Mouse (Mus musculus): ENCODE measurements at regions not wholly inside any gene's neighbourhood (a gene's known extent, or its start where the extent isn't known, plus 50 kb on each side); places are given as distances from the start of the nearest gene placed in this dataset.

GRCm38 (mm10) chr13:72393366-72393765 is 235.3 kb upstream of the Irx2 start:
- Histone ChIP-seq H3K9ac (no peak overlapping the region), H3K27me3 (replicated peaks) (no peaks in the 10 kb centered on the region), H3K9me3 (replicated peaks) (no peaks in the 10 kb centered on the region), H3K4me3 (no peak overlapping the region), H3K4me1 (no peaks in the 10 kb centered on the region), H3K36me3 (no peaks in the 10 kb centered on the region), H3K4me2 (no peak overlapping the region), H3K27ac (no peak overlapping the region)
- WGBS (ENCODE audit: insufficient replicate concordance): 80% methylated on average over 2 of the region's 2 CpGs
- ATAC-seq: no peak

DNA sequence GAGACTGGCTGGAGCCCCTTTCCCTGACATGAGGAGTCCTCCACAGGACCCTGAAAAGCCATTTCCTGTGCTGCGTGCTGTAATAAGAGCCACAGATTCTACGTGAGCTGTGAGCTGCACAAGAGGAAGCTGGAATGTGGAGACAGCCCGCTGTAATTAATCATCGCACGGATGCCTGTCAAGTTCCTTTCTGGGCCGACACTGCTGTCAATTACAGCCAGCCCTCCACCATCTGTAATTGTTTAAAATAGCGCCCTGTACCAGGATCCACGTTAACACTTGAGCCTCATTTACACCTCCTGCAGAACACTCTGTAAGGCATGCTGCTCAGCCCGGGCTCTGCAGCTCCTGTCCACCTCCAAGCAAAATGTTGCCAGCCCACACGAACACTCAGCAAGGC is 227.9 kb upstream of the Irx2 start:
- Histone ChIP-seq H3K9ac (no peak overlapping the region), H3K27ac (no peak overlapping the region), H3K4me1 (no peaks in the 10 kb centered on the region), H3K36me3 (no peaks in the 10 kb centered on the region), H3K27me3 (replicated peaks) (no peaks in the 10 kb centered on the region), H3K4me3 (no peak overlapping the region), H3K9me3 (replicated peaks) (no peaks in the 10 kb centered on the region), H3K4me2 (no peak overlapping the region)
- 27% methylated on average over 10 of the region's 10 CpGs for WGBS (ENCODE audit: insufficient replicate concordance)
- ATAC-seq: no peak

DNA sequence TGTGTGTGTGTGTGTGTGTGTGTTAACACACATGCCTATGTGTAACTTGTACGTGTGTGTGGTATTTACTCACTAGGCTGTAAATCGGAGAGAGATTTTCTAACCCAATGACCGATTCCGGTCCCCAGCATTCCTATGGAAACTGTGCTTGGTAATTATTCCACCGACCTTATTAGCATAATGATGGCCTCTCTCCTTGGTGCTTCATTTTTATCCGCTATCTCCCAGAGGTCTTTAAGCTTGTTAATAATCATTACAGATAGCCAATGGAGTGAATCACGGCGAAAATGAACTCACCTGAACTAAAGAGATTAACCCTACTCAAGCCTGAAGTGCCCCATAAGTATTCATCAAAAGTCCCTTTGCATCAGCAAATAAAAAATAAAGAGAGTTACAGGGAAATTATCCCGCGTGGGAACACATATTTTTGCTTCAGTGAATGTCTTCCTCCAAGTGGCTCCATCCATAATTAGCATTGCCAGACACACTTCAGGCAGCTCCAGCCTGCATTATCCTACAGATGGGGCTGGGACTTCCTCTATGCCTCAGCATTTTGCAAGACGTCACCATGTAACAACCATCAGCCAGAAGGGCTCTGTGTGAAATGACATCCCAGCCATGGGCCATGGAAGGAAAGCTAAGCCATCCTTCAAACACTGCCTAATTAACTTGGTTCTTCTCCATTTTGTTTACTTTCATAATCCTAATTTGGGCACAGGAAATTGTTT is 219.2 kb upstream of the Irx2 start:
- Histone ChIP-seq H3K4me2 (no peak overlapping the region), H3K27me3 (replicated peaks) (no peaks in the 10 kb centered on the region), H3K9me3 (replicated peaks) (no peaks in the 10 kb centered on the region), H3K4me1 (no peaks in the 10 kb centered on the region), H3K4me3 (no peak overlapping the region), H3K9ac (no peak overlapping the region), H3K36me3 (no peaks in the 10 kb centered on the region), H3K27ac (no peak overlapping the region)
- no peak for ATAC-seq
- WGBS (ENCODE audit: insufficient replicate concordance): 69% methylated on average over 11 of the region's 11 CpGs

GRCm38 (mm10) chr13:72412656-72413055 is 216.0 kb upstream of the Irx2 start:
- no peaks in the 10 kb centered on the region for H3K9me3 ChIP-seq (replicated peaks)
- no peaks in the 10 kb centered on the region for H3K36me3 ChIP-seq
- H3K27ac ChIP-seq: no peak overlapping the region
- 79% methylated on average over 4 of the region's 4 CpGs for WGBS (ENCODE audit: insufficient replicate concordance)
- H3K4me2 ChIP-seq: no peak overlapping the region
- H3K4me1 ChIP-seq: no peaks in the 10 kb centered on the region
- ATAC-seq: no peak
- no peak overlapping the region for H3K4me3 ChIP-seq
- no peak overlapping the region for H3K9ac ChIP-seq
- no peaks in the 10 kb centered on the region for H3K27me3 ChIP-seq (replicated peaks)

DNA sequence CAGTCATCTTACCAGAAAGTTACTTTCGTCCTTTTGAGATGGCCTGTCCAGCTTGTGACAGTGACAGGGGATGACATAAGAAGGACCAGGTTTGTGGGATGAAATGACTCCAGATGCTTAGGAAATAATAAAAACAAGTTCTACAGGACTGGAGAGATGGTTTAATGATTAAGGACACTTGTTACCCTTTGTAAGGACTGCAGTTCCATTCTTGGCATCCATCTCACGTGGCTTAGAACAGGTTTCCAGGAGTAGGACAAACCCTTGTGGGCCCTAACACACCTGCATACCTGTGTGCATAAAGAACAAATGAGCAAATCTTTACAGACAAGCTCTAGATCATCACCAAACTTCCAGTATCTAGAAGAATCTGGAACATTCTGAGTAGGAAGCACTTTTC is 211.6 kb upstream of the Irx2 start:
- Histone ChIP-seq H3K27me3 (replicated peaks) (no peaks in the 10 kb centered on the region), H3K9ac (no peak overlapping the region), H3K27ac (no peak overlapping the region), H3K4me2 (no peak overlapping the region), H3K9me3 (replicated peaks) (no peaks in the 10 kb centered on the region), H3K4me1 (no peaks in the 10 kb centered on the region), H3K4me3 (no peak overlapping the region), H3K36me3 (no peaks in the 10 kb centered on the region)
- WGBS (ENCODE audit: insufficient replicate concordance): 49% methylated on average over 2 of the region's 2 CpGs
- no peak for ATAC-seq

DNA sequence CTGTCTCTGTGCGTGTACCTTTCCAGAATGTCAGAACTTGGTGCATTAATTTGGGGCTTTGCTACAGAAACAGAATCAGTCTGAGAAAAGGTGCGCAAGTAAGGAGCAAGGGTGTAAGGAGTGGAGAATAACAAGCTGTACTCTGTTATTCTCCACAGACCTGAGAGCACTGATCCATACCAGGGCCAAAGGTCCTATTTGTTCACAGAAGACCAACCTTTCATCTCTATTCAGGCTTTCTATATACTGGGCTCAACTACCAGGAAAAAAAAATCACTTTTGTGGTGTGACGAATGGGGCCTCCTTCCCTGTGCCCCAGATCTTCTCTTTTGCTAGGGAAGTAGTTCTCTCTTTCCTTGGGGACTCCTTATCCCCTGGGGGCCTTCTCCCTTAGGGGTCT is 210.8 kb upstream of the Irx2 start:
- whole genome bisulfite sequencing (ENCODE audit: insufficient replicate concordance): 67% methylated on average over 3 of the region's 3 CpGs
- no peak overlapping the region for H3K4me3 ChIP-seq
- H3K9ac ChIP-seq: no peak overlapping the region
- ATAC-seq: no peak
- H3K9me3 ChIP-seq (replicated peaks): no peaks in the 10 kb centered on the region
- H3K4me2 ChIP-seq: no peak overlapping the region
- no peaks in the 10 kb centered on the region for H3K36me3 ChIP-seq
- no peaks in the 10 kb centered on the region for H3K27me3 ChIP-seq (replicated peaks)
- no peaks in the 10 kb centered on the region for H3K4me1 ChIP-seq
- H3K27ac ChIP-seq: no peak overlapping the region

- Histone ChIP-seq H3K4me1 (no peaks in the 10 kb centered on the region), H3K27me3 (replicated peaks) (no peaks in the 10 kb centered on the region), H3K36me3 (no peaks in the 10 kb centered on the region), H3K9ac (no peak overlapping the region), H3K27ac (no peak overlapping the region), H3K9me3 (replicated peaks) (no peaks in the 10 kb centered on the region), H3K4me2 (no peak overlapping the region), H3K4me3 (no peak overlapping the region)
- ATAC-seq: no peak
- WGBS (ENCODE audit: insufficient replicate concordance): 48% methylated on average over 2 of the region's 2 CpGs
Measured at GRCm38 (mm10) chr13:72418285-72418684, 210.3 kb upstream of the Irx2 start.

DNA sequence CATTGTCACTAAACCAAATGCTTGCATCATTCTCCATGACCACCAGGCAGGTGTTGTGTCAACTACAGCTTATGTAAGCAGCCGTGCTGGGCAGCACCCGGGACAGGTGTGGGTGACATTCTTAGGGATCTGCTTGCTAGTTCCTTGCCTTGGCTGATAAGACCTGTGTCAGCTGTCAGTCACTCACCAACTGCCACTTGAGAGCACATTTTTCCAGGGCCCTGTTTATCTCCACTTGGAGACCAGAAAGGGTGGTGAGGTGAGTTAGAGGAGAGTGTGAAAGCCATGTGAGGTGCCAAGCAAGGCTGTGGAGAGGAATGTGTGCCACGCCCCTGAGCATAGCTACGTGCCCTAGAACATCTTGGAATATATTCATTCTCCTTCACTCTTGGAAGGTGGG is 209.1 kb upstream of the Irx2 start:
- Histone ChIP-seq H3K4me1 (no peaks in the 10 kb centered on the region), H3K4me3 (no peak overlapping the region), H3K36me3 (no peaks in the 10 kb centered on the region), H3K9ac (no peak overlapping the region), H3K27ac (no peak overlapping the region), H3K4me2 (no peak overlapping the region), H3K9me3 (replicated peaks) (no peaks in the 10 kb centered on the region), H3K27me3 (replicated peaks) (no peaks in the 10 kb centered on the region)
- ATAC-seq: no peak
- WGBS (ENCODE audit: insufficient replicate concordance): 65% methylated on average over 4 of the region's 4 CpGs

GRCm38 (mm10) chr13:72425917-72426316 is 202.7 kb upstream of the Irx2 start:
- Histone ChIP-seq H3K4me1 (no peaks in the 10 kb centered on the region), H3K9me3 (replicated peaks) (no peaks in the 10 kb centered on the region), H3K27ac (no peak overlapping the region), H3K36me3 (no peaks in the 10 kb centered on the region), H3K4me3 (no peak overlapping the region), H3K27me3 (replicated peaks) (no peaks in the 10 kb centered on the region), H3K4me2 (no peak overlapping the region), H3K9ac (no peak overlapping the region)
- WGBS (ENCODE audit: insufficient replicate concordance): 62% methylated on average over 8 of the region's 8 CpGs
- no peak for ATAC-seq

GRCm38 (mm10) chr13:72445336-72445735 is 183.3 kb upstream of the Irx2 start:
- Histone ChIP-seq H3K9ac (no peak overlapping the region), H3K4me1 (no peaks in the 10 kb centered on the region), H3K9me3 (replicated peaks) (no peaks in the 10 kb centered on the region), H3K27me3 (replicated peaks) (no peaks in the 10 kb centered on the region), H3K4me2 (no peak overlapping the region), H3K4me3 (no peak overlapping the region), H3K36me3 (no peaks in the 10 kb centered on the region), H3K27ac (no peak overlapping the region)
- WGBS (ENCODE audit: insufficient replicate concordance): 52% methylated on average over 3 of the region's 3 CpGs
- ATAC-seq: no peak

GRCm38 (mm10) chr13:72448458-72449058 is 180.1 kb upstream of the Irx2 start:
- Histone ChIP-seq H3K27me3 (replicated peaks) (no peaks in the 10 kb centered on the region), H3K4me1 (no peaks in the 10 kb centered on the region), H3K36me3 (no peaks in the 10 kb centered on the region), H3K27ac (no peak overlapping the region), H3K9me3 (replicated peaks) (no peaks in the 10 kb centered on the region), H3K4me2 (no peak overlapping the region), H3K4me3 (no peak overlapping the region), H3K9ac (no peak overlapping the region)
- no peak for ATAC-seq
- WGBS (ENCODE audit: insufficient replicate concordance): 63% methylated on average over 5 of the region's 5 CpGs

DNA sequence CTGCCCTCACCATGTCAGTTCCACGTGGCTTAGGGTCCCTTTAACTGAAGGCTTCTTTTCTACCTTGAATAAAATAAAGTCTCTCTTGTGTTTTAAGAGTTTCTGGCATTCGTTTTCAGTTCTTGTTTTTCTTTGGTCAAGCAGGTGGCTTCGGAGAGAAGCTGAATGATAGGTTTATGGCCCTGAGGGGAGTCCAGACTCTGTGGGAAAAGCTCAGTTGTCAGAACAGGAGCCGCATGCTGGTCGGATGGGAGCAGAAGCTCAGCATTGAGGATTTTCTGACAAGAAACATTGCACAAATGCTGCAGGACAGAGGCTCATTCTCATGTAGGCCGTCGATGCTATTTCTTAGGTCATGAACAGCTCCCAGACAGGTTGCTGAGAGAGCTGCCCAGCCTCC is 133.3 kb upstream of the Irx2 start:
- H3K36me3 ChIP-seq: no peaks in the 10 kb centered on the region
- no peak overlapping the region for H3K4me2 ChIP-seq
- 66% methylated on average over 7 of the region's 7 CpGs for WGBS (ENCODE audit: insufficient replicate concordance)
- peaks cover 12% of the 10 kb centered on the region; the same call in 1 of the 2 replicates for H3K9me3 ChIP-seq (replicated peaks)
- no peaks in the 10 kb centered on the region for H3K27me3 ChIP-seq (replicated peaks)
- H3K27ac ChIP-seq: no peak overlapping the region
- H3K4me1 ChIP-seq: no peaks in the 10 kb centered on the region
- no peak overlapping the region for H3K4me3 ChIP-seq
- no peak for ATAC-seq
- H3K9ac ChIP-seq: no peak overlapping the region

DNA sequence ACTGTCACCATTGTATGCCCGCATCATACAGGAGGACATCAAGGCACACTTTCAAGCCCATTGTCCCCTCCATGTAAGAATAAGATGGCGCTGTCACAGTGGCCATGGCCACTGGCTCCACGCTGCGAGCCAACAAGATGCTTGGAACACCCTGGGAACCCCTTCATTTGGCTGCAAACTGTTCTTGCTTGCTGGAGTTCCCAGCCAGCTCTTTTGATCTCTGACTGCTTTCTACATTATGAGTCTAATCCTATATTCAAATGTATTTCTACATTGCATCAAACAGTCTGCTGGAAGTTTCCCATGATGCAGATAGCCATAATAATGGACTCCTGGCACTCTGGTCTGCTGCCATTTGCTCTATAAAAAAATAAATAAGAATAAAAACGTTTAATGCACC is 131.6 kb upstream of the Irx2 start:
- Histone ChIP-seq H3K9ac (no peak overlapping the region), H3K27me3 (replicated peaks) (no peaks in the 10 kb centered on the region), H3K4me1 (no peaks in the 10 kb centered on the region), H3K4me2 (no peak overlapping the region), H3K27ac (no peak overlapping the region), H3K36me3 (no peaks in the 10 kb centered on the region), H3K4me3 (no peak overlapping the region), H3K9me3 (replicated peaks) (0 out of 2 replicates have a peak, but pooled peaks cover under 1% of the 10 kb centered on the region)
- ATAC-seq: no peak
- WGBS (ENCODE audit: insufficient replicate concordance): 51% methylated on average over 5 of the region's 5 CpGs

Measured in liver, embryonic 12.5 days (tissue).